Mouse (Mus musculus): ENCODE data around the gene Jmjd6.

Jmjd6 gene

GRCm38 (mm10) chr11:116843261-116844233, at the start of gene Jmjd6, which contains the start of gene Mettl23:
Gene Jmjd6, minus strand, starts transcription at chr11:116843449.
Gene Mettl23, plus strand, starts transcription at chr11:116843278.
- DNase-seq, result peak; percentile 99

- DNase-seq, result no peak
Measured at GRCm38 (mm10) chr11:116887136-116887535, 43.9 kb upstream of the Jmjd6 start.

GRCm38 (mm10) chr11:116885275-116886151, 42.3 kb upstream of the Jmjd6 start:
- DNase-seq, result peak; percentile 88

DNA sequence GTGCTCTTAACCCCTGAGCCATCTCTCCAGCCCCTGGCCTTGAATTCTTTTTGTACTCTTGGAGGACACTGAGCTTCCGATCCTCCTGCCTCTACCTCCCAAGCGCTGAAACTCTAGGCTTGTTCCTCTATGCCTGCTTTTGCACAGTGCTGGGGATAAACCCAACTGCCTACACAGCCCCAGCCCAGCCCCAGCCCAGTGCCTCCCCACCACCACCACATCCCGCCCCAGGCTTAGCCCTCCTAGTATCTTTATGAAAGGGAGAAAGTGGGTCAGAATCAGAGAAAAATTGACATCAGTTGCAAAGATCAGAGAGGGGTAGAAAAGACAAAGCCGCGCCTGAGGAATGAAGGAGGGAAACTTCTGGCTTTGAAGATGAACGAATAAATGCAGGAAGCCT, 40.8 kb upstream of the Jmjd6 start:
- no peak for DNase-seq

GRCm38 (mm10) chr11:116882446-116882845, 39.2 kb upstream of the Jmjd6 start:
- no peak for DNase-seq

GRCm38 (mm10) chr11:116881440-116881839, 38.2 kb upstream of the Jmjd6 start:
- DNase-seq, result no peak

DNA sequence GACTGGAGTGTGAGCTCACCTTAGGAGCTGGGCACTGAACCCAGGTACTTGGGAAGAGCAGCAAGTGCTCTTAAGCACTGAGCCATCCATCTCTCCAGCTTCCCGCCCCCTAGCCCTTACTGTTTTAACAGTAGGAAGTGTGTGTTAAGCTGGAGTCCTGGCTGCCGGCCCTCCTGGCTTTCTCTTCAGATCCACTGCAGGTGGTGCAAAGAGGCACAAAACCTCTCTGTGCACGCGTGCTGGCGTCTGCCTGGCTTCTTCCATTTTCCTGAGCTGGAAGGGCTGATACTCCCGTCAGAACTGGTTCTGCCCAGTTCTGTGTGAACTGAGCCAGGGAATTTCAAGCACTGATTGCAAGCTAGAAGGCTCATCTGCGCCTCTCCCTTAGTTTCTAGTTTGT, 37.6 kb upstream of the Jmjd6 start:
- DNase-seq, result no peak

GRCm38 (mm10) chr11:116878454-116878853, 35.2 kb upstream of the Jmjd6 start:
- no peak for DNase-seq

DNA sequence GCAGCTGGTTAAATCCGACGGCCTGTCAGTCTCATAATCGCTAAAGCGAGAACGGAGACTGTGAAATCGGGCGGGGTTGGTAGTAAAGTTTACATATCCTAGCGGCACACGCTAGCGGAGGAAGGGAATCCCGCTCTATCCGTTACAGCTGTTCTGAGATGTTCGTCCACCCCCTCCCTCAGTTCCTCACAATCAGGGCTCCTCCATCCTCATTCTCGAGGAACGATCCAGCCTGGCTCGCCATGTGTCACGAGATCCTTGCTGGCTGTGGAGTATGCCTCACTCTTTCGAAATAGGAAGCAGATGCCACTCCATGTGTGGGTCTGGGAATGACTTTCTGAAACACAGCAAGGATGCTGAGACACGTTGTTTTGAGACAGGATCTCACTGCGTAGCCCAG, 30.7 kb upstream of the Jmjd6 start:
- DNase-seq, result no peak

GRCm38 (mm10) chr11:116871538-116871937, 28.3 kb upstream of the Jmjd6 start:
- DNase-seq, result no peak

DNA sequence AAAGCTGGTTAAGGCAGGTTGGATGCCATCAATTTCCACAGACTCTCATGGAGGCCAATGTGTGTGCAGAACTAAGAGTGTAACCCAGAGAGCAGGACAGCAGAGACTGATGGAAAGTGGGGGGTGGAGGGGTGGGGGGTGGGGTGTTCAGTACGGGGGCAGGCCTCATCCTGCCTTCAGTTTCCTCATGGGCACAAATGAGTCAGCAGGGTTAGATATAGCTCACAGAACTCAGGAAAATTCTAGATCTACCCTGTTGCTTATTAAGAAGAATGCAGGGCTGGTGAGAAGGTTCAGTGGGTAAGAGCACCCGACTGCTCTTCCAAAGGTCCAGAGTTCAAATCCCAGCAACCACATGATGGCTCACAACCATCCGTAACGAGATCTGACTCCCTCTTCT, 26.4 kb upstream of the Jmjd6 start:
- DNase-seq, result no peak

DNA sequence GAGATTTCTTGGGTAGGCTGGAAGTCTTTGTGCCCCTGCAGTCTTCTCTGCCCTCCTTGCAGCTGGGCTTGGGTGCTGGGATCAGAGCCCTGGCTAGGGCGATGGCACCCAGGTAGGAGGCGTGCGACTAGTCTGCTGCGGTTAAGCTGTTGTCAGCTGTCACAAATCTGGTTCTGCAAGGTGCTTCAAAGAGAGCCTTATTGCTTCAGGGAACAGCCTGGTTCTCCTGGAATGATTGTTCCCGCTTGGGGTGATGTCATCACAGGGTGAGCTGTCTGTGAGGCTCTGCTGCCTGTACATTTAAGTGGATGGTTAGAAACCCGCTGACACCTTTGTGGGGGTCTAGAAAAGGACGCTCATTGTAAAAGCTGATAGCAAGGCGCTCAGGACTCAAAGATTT, 26.0 kb upstream of the Jmjd6 start:
- no peak for DNase-seq

- DNase-seq, result peak; percentile 71
Measured at GRCm38 (mm10) chr11:116868129-116868528, 24.9 kb upstream of the Jmjd6 start.

DNA sequence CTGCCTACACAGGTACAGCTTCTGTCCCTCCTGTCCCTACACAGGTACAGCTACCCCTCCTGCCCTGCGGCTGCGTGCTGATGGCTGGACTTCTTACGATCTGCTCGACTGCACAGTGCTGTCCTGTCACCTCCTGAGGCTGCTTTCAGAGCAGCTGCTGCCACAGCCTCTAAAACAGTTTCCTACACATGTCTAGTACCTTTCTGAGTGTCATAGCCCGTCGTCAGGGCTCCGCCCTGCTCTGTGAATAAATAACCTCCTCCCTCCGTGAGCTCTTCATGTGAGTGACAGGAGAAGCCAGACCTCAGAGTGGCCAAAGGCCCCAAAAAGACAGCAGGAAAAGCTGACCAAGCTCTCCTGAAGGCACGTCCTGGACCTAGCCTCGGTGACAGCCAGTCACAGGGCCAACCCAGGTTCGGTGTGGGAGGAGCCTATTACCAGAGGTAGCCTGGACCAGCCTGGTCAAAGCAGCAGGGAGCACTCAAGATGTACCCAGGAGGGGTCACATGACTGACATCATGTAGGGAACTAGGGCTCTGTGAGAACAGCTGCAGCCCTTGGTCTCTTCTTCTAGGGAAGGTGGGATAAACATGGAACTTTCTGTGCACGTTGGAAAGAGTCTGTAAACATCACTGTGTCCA, 22.8 kb upstream of the Jmjd6 start:
- DNase-seq, result peak; percentile 64

GRCm38 (mm10) chr11:116864444-116864843, 21.2 kb upstream of the Jmjd6 start:
- DNase-seq, result no peak

DNA sequence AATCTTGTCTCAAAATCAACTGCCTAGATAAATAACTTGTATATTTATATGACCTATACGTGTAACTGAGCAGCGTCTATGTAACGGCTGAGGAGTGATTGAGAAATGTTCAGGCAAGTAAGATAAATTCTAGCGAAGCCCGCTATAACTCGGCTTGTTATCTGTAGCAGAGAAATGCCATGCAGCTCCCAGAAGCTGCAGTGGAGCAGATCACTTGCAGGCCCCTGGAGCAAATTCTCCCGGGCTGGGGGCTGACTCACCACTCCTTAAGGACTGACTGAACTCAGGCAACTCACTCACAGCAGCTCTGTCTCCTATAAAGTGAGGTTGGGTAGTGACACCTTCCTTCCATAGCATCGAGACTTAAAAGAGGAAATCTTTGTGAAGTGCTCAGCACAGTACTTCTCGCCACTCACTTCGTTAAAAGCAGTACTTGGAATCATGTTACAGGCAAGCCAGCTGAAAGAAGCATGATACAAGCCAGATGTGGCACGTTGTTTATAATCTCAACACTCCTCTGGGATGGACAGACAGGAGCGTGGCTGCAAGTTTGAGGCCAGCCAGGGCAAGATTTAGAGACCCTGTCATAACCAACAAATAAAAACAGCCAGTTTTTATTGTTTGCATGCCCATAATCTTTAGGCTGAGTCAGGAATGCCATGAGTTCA, 14.1 kb upstream of the Jmjd6 start:
- DNase-seq, result no peak

DNA sequence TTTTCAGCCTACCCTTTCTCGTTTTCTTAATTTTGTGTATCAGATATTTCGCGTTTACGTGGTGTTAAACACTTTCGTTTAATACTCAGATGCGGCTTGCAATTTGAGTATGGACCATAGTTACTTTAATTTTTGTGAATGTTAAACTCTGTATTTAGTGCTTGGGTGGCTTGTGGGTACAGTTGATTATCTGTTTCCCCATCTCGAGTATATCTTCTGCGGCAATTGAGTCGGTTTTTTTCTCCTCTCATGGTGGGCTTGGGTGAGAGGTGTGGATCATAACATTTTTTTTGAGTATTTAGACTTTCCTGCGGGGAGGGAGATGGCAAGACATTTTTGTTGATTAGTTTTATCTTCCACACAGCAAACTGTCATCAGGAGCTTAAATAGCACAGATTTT, 11.0 kb upstream of the Jmjd6 start:
- DNase-seq, result no peak

DNA sequence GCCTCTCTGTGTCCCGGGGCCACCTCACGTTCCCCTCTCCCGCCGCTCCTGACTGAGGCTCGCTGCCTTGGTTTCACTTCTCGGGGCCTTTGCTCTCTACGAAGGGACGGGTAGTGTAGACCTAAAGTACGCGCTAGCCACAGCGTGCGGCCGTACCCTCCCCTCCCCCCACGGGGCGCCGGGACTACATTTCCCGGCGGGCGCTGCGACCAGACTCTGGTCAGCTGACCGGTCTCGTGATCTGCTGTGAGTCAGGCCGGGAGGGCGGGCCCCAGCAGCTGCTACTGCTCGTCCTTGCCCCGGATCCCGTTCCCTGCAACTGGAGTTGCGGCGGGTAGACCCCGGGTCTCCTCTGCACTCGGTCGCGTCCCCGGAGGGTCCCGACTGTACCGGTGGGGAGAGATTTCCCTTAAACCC, 10.3 kb upstream of the Jmjd6 start:
- peak; percentile 98 for DNase-seq

DNA sequence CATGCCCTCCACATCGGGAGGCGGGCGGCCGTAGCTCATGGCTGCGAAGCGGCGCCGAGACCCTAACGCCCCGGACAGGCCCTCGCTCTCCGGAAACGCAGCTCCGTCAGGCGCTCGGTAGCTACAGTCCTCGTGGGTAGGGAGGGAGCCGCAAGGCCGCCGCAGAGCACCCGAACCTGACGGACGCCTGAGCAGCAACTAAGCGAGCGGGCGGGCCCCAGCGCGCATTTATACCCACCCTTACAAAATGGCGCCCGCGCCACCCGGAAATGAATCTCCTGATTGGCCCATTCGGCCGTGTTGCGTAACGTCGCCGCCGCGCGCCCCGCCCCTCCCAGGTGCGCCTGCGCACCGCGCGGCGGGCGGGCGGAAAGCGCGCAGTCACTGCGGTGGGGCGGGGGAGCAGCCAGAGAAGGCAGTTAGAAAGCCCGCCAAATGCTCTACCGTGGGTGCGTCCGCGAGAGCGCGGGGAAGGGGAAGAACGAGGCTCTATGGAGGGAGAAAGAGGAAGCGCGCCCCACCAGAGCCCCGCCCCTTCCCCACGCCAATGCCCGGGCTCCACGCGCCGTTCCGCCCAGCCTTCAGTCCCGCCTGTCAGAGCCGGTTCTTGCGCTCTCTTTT, 9.8 kb upstream of the Jmjd6 start, which contains the start of gene Srsf2:
Gene Srsf2 (minus strand): TSS at position 204 of the 621 bp plus-strand sequence.
- peak; percentile 96 for DNase-seq

- DNase-seq, result peak; percentile 80
Measured at GRCm38 (mm10) chr11:116852291-116852890, 9.1 kb upstream of the Jmjd6 start, which contains the start of gene Mfsd11. Gene Mfsd11, plus strand, starts transcription at chr11:116852440.

- DNase-seq, result peak; percentile 79
Measured at GRCm38 (mm10) chr11:116851576-116852290, 8.5 kb upstream of the Jmjd6 start.
